Mouse (Mus musculus) kidney, adult 18-20 months (tissue): ENCODE measurements around the gene Magoh.

Source experiments
- DNase-seq: peaks from one replicate; pipeline ENCODE4 v3.0.0; 2021

The Magoh gene

DNA sequence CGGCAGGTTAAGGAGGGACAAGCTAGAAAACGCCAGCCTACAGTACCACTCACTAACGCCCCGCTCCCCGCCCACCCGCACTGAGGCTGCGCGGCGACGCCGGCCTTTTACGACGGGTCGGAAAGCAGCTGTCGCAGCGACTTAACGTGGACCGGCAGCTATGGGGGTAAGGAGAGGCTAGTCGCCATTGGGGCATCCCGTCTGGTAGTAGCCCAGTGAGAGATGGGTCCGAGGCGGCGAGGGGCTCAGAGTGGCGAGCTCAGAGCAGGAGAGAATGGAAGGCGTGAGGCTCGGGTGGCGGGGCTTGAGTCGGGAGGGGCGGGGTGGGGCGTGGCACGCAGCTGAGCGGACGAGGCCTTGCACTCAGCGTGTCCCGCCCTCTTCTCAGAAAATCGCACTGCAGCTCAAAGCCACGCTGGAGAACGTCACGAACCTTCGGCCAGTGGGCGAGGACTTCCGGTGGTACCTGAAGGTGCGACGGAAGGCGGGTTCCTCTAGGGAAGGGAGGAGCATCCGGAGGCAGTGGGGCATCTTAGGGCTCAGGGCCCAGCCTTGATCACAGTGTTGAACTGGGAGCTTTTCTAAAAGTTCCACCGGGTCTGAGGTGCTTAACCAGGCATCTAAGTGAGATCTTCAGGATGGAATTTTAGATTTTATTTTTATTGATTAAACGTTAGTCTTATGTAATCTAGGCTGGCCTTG is 10.3 kb downstream of the Magoh start, which contains the start of gene 0610037L13Rik:
TSS of gene 0610037L13Rik (plus strand) at position 83 of the 702 bp plus-strand sequence.
- peak; percentile 96 for DNase-seq

DNA sequence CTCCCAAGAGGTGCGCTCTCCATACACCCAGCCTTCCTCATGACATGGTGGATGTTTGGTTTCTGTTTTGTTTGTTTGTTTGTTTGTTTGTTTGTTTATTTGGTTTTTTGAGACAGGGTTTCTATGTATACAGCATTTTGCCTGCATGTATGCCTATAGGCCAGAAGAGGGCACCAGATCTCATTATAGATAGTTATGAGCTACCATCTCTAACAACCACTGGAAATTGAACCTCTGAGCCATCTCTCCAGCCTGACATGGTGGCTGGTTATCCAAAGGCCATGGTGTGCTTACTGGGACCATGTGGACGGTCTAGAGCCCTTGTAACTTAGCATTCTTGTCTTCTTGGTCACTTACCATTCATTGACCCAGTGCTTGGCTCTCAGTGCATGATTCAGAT is 13.1 kb downstream of the Magoh start:
- DNase-seq: no peak

DNA sequence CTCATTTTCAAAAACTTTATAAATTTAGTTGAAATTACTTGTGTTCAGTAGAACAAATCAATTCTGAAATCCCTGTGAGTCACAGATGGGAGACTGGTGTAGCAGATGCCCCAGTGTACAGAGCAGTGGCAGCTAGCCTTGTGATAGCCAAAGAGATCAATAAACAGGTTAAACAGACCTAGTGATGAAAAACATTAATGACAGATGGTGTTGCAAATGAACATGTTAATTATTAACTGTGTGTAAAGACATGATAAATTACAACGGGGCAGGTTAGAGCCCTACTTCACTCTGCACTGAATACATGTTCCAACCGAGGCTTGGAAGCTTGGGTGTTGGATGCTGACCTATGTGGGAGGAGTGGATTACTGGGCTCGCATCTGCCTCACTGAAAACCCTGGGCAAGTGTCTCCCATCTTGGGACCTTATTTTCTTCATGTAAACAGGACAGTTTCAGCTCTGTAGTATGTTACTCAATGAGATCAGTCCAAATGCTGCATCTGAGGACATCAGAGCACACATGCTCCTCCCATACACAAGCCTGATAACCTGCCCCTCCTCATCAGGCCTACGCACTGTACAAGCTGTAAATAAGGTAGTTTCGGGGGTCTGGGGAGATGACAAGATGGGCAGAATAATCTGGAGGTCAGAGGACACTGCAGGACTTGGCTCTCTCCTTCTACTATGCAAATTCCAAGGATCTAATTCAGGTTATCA is 19.8 kb downstream of the Magoh start:
- DNase-seq: no peak

DNA sequence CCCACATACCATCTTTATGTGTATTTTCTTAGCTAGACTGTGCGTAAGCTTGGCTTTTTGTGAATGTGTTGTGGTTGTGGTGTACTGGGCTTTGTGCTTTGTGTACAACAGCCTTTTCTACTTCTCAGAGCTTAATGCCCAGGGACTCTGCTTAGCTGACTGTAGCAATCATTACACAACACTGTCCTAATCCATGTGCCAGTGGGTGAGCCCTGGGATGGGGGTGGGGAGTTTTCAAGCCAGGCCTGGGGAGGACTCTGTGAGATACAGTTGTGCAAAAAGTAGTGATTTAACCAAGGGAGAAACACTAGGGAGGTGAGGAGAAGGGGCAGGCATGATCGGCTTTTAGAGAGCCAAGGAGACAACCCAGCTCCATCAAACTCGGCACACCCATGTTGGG is 20.7 kb downstream of the Magoh start:
- DNase-seq: no peak

DNA sequence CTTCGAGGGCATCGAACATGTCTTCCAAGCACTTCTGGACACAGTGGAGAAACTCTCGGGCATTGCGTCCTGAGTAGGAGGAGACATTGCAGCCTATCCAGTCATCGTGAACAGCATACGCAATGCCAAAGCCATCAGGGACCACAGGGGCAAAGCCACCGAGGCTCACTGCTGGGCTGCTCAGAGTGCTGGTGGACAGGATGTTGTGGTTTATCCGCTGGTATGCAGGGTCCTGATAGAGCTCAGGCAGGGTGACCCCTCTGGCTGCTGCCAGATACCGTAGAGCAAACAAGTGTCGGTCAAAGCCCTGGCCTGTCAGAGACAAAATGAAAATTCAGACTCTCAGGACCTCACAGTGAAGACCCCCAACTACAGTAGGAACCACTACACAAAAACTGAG is 24.7 kb downstream of the Magoh start:
- DNase-seq: no peak

DNA sequence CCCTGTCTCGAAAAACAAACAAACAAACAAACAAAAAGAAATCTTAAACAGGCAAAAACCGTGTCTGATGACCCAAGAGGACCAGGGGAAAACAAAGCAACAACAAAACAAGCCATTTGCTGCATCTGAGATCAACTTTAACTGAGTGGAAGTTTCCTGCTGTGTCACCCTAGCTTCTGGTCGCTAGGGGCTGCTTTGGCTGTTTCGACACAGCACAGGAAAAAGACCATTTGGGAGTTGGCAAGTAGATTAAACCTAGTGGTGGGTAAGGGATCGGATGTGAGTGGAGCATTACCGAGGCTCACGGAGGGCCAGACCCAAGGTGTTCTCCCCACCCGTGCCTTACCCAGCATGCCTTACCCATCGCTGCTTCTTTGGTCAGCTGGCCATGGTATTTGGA is 27.0 kb downstream of the Magoh start:
- no peak for DNase-seq

DNA sequence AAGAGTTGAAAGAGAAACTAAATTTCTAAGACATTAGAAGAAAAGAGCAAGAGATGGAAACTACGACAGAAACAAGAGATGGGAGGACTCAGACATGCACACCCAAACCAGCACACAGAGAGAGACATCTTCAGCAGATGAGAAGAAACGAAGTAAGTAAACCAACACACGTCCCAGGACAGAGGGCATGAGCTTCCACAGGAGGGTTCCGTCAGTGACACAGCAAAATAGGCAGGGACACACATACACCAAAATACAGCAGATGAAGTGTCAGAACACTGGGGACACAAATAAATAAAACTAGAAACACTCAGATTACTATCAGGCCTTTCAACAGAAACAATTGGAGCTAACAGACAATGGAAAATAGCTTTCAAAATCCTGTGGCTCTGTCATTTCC is 30.5 kb downstream of the Magoh start:
- no peak for DNase-seq

DNA sequence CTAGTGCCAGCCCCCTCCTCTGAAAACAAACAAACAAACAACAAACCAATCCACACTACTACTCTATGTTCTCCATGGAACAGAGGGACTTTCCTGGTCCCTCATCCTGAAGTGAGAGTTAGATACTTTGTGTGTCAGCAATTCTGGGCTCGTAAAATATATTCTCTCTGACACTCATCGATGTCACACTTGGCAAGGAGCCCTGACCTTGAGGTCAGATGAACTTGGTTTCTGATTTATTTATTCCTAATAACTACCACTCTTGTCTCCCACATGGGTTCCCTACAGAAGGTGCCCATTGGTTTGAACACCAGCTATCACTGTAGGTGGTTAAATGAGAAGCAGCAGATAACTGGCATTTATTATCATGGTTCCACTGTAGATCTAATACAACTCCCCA is 40.8 kb downstream of the Magoh start:
- DNase-seq: no peak

DNA sequence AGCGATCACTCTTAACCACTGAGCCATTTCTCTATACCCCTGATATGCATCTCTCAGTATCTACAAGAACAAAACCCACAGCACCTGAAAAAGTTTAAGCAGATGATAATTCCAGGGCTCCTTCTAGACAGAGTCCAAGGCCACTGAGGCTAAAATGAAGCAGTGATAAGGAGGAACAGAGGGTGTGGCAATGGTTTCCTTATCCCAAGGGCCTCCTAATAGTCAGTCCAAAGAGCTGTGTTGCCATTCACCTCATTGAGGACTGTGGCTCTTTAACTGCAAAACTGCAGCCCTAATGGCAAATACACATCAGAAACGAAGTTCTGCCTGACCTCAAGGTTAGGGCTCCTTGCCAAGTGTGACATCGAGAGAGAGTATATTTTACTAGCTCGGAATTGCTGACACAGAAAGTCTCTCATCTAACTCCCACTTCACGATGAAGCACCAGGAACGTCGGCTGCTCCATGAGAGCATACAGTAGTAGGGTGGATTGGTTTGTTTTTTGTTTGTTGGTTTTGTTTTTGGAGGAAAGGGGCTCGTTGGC is 41.7 kb downstream of the Magoh start:
- peak; percentile 62 for DNase-seq

DNA sequence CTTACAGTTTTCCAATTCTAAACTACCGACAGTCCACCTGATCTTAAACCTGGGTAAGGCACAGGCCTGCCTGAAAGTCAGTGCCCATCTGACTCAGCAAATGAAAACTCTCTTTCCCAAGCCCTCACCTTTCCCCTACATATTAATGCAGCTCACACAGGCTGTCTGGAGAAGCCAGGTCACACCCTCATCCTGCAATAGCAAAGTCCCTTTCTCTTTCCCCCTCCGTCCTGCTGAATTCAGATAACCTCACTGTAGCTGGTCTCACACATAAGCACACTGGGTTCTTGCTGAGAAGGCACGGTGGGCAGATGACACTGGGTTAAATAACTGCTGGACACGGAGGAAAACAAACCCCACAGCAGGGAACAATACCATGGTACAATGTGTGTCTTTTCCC is 42.4 kb downstream of the Magoh start:
- peak; percentile 63 for DNase-seq

DNA sequence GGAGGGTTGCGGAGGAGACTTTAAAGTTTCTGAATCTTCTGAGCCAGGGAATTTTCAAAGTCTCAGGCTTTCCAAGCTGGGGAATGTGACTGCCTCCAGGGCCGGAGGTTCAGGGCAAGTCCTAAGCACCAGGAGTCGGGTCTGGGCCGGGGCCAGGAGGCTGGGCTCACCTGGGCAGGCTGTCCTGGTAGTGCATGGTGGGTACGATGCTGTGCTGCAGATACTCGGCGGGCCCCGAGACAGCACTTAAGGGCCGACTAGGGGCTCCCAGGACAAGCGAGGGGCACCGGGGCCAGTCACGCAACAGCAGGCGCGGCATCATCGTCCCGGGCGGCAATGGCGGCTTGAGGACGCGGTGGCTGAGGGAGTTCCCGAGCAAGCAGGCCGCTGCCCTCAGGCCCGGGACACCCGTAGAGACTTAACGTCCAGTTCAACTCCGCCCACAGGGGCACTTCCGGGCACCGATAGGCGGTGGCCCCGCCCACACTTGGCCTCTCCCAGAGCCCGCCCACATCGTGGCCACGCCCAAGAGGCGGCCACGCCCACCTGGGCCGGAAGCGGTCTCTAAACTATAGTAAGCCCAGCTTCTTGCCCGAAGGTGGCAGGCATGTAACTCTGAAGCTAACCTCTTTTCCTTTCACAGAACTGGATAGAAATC is 43.7 kb downstream of the Magoh start, which contains the start of gene Cpt2:
TSS of gene Cpt2 (minus strand) at position 466 of the 658 bp plus-strand sequence.
- DNase-seq: peak; percentile 98

DNA sequence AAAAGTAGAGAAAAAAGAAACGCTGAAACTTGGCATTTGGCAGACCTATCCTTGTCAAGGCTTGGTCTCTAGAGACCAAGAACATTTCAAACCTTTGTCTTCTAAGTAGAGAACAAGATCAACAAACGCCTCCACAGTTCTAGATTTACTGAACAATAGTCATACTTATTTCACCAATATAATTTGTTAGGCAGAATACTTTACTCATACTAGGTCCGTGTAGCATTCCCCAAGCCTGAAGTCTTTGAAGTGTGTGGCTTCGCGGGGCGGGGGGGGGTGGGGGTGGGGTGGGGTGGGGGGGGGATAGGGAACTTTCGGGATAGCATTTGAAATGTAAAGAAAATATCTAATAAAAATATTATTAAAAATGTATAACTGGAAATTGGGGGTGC is 44.2 kb downstream of the Magoh start:
- no peak for DNase-seq

DNA sequence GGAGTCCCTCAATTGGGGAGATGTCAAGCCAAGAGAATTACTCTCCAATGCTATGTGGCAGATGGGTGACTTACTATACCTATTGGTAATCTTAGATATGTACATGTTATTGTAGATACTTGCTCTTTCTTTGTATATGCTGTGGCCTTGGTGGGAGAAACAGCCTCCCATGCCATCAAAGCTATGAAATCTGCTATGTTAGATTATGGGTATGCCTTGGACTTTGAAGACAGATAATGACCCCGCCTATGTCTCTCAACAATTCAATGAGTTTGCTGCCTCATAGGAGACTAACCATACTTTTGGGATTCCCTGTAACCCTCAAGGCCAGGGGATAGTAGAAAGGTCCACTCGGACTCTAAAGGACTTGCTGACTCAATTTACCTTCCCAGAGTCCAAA is 48.7 kb downstream of the Magoh start:
- no peak for DNase-seq

DNA sequence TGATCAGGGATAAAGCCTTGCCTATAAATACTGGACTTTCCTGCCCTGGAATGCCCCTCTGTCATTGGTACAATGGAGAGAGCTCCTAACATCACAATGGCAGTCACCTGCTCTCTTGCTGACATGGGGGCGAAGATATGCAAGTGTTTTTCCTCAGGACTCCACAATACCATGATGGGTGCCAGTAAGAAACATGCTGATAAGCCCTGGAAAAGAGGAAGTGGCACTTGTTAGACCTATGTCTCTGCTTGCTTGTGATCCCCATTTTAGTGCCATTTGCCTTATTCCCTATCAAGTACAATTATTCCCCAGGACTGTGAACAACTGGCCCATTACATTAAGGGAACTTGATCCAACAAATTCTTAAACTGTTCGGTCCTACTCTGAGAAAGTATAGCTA is 49.2 kb downstream of the Magoh start:
- no peak for DNase-seq

DNA sequence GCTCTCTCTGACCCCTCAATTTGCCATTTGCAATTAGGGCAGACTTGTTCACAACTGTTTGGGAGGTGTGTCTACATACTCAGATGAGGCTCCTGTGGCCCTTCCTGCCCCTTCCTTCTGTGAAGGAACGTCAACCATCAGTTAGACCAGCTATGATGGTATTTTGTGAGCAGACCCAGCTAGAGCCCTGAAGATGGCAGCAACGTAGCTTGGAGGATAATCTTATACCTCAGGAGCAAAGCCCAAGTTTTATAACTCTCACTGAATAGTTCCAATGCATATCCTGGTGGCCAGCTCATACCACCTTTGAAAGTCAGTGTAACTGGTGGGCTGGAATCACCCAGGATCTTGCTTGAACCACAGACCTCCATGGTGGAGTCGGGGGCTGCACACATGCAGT is 51.9 kb downstream of the Magoh start:
- DNase-seq: no peak

DNA sequence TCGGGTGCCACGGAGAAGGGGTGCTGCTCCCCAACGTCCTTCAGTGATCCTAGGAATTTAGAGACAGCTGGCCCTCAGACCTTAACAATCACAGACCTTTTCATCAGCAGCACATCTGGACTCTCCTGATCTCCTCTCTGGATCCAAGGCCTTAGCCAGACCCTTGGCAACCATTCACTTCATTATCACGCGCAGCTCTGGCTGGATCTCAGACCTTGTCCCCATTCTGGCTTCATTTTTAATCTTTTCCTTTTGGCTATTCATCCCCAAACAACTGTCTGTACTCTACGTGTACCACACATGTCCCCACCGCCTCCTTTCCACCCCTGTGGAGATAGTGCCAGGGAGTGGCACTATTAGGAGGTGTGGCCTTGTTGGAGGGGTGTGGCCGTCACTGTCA is 53.7 kb downstream of the Magoh start:
- no peak for DNase-seq

DNA sequence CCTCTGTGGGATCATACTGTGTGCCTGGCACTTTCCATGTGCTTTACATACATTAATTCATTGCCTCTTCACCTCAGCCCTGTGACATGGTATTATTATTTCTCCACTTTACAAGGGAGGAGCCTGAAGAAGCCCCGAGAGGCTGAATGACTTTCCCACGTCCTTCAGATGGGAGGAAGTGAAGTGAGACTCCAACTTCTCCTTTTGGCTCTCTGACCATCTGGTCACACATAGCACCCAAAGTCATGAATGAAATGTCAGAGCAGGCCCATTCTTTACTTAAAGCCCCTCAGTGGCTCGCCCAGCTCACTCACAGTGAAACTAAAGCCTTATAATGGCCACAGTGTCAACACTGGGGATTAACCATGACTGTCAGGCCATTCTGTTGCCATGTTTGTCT is 55.7 kb downstream of the Magoh start:
- DNase-seq: no peak
